Mouse (Mus musculus) left cerebral cortex, postnatal 25 days (tissue): ENCODE results near the gene Gemin6. TPM values are rescaled to one million over a fixed set of nuclear protein-coding genes. Genes with fewer than 3 reads are reported as not detected.
A peak's percentile ranks its signal among the peaks of the same experiment; 100 is the strongest.
"Not testable (repeated sequence)": the region's sequence is repeated elsewhere in the genome, so short reads cannot be mapped to it uniquely, and the experiment has no call there.

Experiments used
- DNase-seq, 2 experiments: peaks; one replicate each; pipeline ENCODE4 v3.0.0; 2022; ENCODE audit warnings: low spot score in 2 of 2, mixed read lengths in 1 of 2
- intact Hi-C: fragments of 180-260 bp; cut with DNase I; formaldehyde crosslinking; loops from one replicate; pipeline ENCODE4 v1.15.1; 2025
- total RNA-seq, 2 experiments: library from RNA; stranded (reverse); gene quantifications; 2 replicates each; pipeline ENCODE4 v1.2.3; 2021

The Gemin6 gene
- total RNA-seq, 2 experiments from 2014 or later = 4.1 to 5.5 TPM

- intact Hi-C loops = loop anchor here (2.0 kb wide), 1 partner anchor 18 kb away; the partner anchor contains the start of genes Srsf7 and Ttc39d
Measured at GRCm38 (mm10) chr17:80225142-80225541, 901 bp downstream of the Gemin6 start.

GRCm38 (mm10) chr17:80229396-80229795, 5.2 kb downstream of the Gemin6 start:
- no peak for DNase-seq
- intact Hi-C loops = no loop called here

More at GRCm38 (mm10) chr17:80225142-80225541, 901 bp downstream of the Gemin6 start:
- DNase-seq = not testable (repeated sequence)

GRCm38 (mm10) chr17:80233844-80234243, 9.6 kb downstream of the Gemin6 start:
- intact Hi-C loops = no loop called here
- DNase-seq = no peak

- intact Hi-C loops = no loop called here
- no peak for DNase-seq
Measured at GRCm38 (mm10) chr17:80234376-80234775, 10.1 kb downstream of the Gemin6 start.

GRCm38 (mm10) chr17:80235477-80235876, 11.2 kb downstream of the Gemin6 start:
- peak in 1 of 2 experiments; percentile 48 for DNase-seq
- intact Hi-C loops = no loop called here

GRCm38 (mm10) chr17:80236805-80237204, 12.6 kb downstream of the Gemin6 start:
- DNase-seq = no peak
- intact Hi-C loops = no loop called here

- intact Hi-C loops = no loop called here
- DNase-seq = no peak
Measured at GRCm38 (mm10) chr17:80237475-80237874, 13.2 kb downstream of the Gemin6 start.

GRCm38 (mm10) chr17:80241594-80241993, 17.4 kb downstream of the Gemin6 start:
- intact Hi-C loops = no loop called here
- DNase-seq = no peak

GRCm38 (mm10) chr17:80243116-80243515, 18.9 kb downstream of the Gemin6 start:
- no peak for DNase-seq

GRCm38 (mm10) chr17:80252757-80253525, 28.7 kb downstream of the Gemin6 start:
- no peak for DNase-seq
- intact Hi-C loops = no loop called here

More at GRCm38 (mm10) chr17:80243116-80243515, 18.9 kb downstream of the Gemin6 start:
- intact Hi-C loops = no loop called here

GRCm38 (mm10) chr17:80254421-80254820, 30.2 kb downstream of the Gemin6 start:
- no peak for DNase-seq
- intact Hi-C loops = no loop called here

GRCm38 (mm10) chr17:80255208-80255607, 31.0 kb downstream of the Gemin6 start:
- intact Hi-C loops = no loop called here
- DNase-seq = no peak

- DNase-seq = no peak
- intact Hi-C loops = no loop called here
Measured at GRCm38 (mm10) chr17:80267065-80267464, 42.8 kb downstream of the Gemin6 start.

GRCm38 (mm10) chr17:80268151-80268550, 43.9 kb downstream of the Gemin6 start:
- no peak for DNase-seq
- intact Hi-C loops = no loop called here

GRCm38 (mm10) chr17:80270622-80271021, 46.4 kb downstream of the Gemin6 start:
- intact Hi-C loops, DNase-seq: not testable (repeated sequence)

Other genes starting within 250 kb of the Gemin6 start
- gene Hnrnpll, start 162.1 kb upstream of the Gemin6 start, total RNA-seq = 10 to 100 TPM; 55.4 to 63.6 TPM
- 1 to 10 TPM; 1.8 to 2.2 TPM for gene Galm, start 97.0 kb upstream of the Gemin6 start, total RNA-seq
- 100 to 1,000 TPM; 109 to 111 TPM for gene Srsf7, start 17.1 kb upstream of the Gemin6 start, total RNA-seq
- gene Ttc39d, start 17.0 kb upstream of the Gemin6 start, total RNA-seq = under 1 TPM in 1 of 2 experiments, not detected in 1; 0.28 TPM
- gene Morn2, start 65.8 kb downstream of the Gemin6 start, total RNA-seq = 10 to 100 TPM; 14.9 to 19.0 TPM
- gene Dhx57, start 66.0 kb downstream of the Gemin6 start, total RNA-seq = 10 to 100 TPM; 41.8 to 41.9 TPM
- 1 to 10 TPM; 1.8 to 2.3 TPM for gene Arhgef33, start 83.0 kb downstream of the Gemin6 start, total RNA-seq
- gene Gm10190, start 149.1 kb downstream of the Gemin6 start, total RNA-seq = 1 to 10 TPM; 1.8 to 3.9 TPM